Mouse (Mus musculus): Measurements from ENCODE around the gene Mrvi1.

The Mrvi1 gene

DNA sequence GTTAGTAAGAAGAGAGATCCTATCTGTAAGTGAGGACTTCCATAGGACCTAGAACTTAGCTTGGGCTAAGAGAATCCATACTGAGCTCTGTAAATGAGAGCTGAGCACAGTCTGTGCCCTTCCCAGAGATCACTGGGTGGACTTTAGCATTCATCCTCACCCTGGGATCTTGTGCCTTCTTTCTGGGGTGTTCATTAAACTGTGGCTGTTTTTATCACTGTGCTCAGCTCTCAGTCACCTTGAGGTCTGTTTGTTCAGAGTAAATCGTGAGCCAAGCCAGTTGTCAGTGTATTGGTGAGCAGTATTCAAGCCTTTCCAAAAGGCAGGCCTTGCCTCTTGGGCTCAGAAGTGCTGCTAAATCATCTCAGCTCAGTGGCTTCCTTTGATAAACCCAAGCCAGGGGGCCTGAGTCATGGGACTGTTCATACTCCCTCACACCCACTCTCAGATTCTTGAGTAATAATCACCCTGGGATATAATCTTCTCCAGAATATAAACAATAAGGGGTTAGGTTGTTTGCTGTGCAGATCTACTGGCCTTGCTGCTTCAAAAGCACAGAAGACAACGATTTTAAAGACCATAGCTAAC is 100.4 kb downstream of the Mrvi1 start:
- DNase-seq (ENCODE audit: low read depth, low spot score), result no peak

DNA sequence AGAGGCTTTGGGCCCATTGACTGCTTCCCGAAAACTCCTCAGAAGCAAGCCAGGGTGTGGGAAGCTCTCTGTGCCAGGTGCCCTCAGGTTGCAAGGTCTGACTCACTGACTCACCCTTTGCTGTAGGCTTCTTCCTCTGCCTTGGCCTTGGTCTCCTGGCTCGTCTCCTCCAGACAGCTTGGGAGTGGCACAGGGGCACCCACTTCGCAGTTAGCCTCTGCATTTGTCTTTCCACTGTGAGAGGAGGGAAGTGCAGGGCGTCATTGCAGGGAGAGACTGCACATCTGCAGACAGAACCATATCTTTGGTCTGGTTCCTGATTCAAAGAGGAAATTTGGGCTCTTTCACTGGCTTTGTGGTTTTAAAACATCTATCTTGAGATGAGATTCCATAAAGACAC is 104.2 kb downstream of the Mrvi1 start:
- DNase-seq (ENCODE audit: low read depth, low spot score), result no peak

- no peak for DNase-seq (ENCODE audit: low read depth, low spot score)
These were observed 105.3 kb downstream of the Mrvi1 start for GRCm38 (mm10) chr7:110876965-110877364.

DNA sequence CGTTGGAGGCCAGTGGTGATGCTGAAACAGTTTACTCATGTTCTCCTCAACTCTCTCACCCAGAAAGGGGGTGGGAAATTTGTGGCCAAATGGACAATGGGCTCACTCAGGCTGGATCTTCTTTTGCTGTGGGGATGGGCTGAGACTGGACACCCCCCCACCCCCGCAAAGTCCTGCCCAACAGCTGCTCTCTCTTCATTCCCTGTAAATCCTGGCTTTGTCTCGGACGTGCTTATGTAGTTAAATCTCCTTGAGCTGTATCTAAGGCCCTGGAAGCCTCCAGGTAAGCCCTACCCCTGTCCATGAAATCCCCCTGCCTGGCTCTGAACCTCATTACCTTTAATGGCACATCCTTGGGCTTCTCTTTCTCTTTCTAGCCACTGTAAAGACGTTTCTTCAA is 113.5 kb downstream of the Mrvi1 start:
- no peak for DNase-seq (ENCODE audit: low read depth, low spot score)

DNA sequence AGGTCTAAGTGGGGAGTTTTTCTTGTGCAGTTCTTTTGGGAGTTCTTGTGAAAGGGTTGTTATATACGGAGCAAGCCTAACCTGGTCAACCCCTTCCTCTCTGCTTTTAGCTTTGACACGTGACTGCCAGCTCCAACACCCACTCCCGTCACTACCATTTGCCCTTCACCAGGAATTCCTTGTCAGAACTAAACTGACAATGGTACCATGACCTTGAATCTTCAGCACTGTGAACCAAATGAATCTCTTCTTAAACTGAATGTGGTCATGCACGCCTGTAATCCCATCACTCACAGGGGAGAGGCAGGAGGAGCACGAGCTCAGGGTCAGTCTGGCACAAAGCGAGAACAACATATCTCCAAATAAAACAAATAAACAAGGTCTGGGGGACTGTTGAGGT is 115.1 kb downstream of the Mrvi1 start:
- no peak for DNase-seq (ENCODE audit: low read depth, low spot score)

DNA sequence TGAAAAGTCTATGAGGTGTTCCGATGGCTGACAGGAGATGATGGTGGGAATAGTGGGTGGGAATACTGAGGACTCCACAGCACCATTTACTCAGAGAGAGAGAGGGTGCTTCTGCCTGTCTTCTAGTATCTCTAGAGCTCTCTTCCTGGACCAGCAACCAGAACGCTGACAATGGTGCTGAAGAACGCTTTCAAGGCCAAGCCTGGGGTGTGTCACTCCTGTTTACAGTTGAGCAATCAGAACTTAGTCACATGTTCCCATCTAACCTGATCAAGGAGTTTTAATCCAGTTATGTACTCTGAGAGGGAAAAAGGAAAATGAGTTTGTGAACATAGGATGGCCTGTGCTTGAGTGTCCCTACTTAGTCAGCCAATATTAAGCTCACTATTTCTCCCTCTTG is 116.2 kb downstream of the Mrvi1 start:
- no peak for DNase-seq (ENCODE audit: low read depth, low spot score)

DNA sequence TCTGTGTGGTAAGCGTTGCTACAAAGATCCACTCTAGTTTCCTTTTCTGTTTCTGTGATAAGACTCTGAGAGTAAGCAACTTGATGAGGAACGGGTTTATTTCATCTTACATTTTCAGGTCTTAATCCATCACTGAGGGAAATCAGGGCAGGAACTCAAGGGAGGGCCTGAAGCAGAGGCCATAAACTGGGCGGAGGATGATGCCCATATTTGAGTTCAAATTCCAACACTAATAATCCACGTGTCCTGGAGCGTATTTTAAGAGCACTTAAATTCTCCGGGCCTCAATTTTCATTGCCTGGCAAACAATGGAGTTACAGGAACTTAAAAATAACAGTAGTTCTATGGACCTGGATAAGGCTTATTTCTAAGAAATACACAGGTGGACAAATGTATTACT is 116.7 kb downstream of the Mrvi1 start:
- DNase-seq (ENCODE audit: low read depth, low spot score), result no peak

GRCm38 (mm10) chr7:110865038-110865437 is 117.2 kb downstream of the Mrvi1 start:
- DNase-seq (ENCODE audit: low read depth, low spot score), result peak; percentile 39

- no peak for DNase-seq (ENCODE audit: low read depth, low spot score)
These were observed 119.4 kb downstream of the Mrvi1 start, which contains the start of gene Lyve1 for GRCm38 (mm10) chr7:110862751-110863289. Gene Lyve1, minus strand, starts transcription at chr7:110863239.

- no peak for DNase-seq (ENCODE audit: low read depth, low spot score)
These were observed 122.1 kb downstream of the Mrvi1 start for GRCm38 (mm10) chr7:110860129-110860528.

DNA sequence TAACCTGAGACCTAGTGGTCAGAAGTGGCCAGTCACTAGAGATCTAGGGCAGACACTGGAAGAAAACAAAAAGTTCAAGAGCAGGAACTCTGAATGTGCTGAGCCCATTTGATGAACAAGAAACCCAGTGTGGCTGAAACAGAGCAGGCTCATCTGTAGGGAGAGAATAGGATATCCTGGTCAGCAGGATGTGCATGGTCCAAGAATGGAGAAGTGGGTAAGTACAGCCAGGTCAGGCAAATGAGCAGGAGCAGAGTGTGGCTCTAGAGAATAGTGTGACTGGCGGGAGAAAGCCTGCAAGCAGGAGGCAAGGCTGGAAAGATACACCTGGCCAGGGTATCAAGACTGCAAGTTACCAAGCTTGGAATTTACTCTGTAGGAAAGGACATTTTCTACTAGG is 126.7 kb downstream of the Mrvi1 start:
- DNase-seq (ENCODE audit: low read depth, low spot score), result no peak

- no peak for DNase-seq (ENCODE audit: low read depth, low spot score)
These were observed 127.2 kb downstream of the Mrvi1 start for GRCm38 (mm10) chr7:110854927-110855546.

DNA sequence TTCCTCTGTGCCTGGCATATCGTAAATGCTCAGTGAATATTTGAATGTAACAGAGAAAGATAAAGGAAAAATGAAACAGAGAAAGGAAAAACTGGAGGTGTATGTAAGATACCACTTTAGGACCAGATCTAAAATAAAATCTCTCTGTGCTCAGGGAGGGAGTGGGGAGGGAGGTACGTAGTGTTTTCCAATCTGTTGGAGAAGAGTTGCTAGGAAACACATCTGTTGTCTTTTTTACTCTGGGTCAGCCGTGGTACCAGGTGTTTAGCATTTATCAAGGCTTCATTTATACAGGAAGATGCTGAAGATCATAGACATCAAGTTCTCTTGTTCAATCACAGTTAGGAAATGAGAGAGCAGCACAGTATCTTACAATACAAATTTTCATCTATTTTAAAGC is 127.7 kb downstream of the Mrvi1 start:
- no peak for DNase-seq (ENCODE audit: low read depth, low spot score)

GRCm38 (mm10) chr7:110853611-110854010 is 128.7 kb downstream of the Mrvi1 start:
- no peak for DNase-seq (ENCODE audit: low read depth, low spot score)

DNA sequence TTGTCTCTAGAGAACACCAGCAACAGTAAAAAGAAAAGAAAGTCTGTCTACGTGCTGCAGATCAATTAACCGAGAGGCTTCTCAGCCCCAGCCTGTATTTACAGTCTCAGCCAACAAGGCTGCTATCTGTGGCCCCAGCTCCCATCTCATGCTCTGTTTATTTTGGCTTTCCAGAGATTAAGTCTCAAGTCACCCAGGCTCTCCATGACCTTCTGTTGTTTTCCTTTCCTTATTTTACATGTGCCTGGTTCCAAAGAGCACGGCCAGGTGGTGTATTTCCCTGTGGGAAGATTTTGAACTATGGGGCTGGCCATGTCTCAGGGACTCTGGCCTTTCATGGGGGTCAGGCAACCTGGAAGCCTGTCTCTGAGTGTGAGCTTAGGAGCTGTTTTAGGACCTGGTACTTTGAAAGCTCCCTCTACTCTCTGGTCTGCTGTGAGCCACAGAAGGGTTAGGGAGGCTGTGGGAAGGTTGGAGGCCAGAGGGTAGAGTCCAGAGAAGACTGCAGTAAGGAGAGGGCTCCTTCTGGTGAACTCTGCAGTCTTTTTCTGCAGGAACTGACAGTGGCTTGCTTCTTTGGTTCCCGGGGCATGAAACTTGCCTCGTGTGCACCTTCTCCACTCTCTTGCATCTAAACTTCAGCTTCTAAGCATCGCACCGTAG is 130.6 kb downstream of the Mrvi1 start:
- DNase-seq (ENCODE audit: low read depth, low spot score), result no peak

GRCm38 (mm10) chr7:110848371-110848770 is 133.9 kb downstream of the Mrvi1 start:
- no peak for DNase-seq (ENCODE audit: low read depth, low spot score)

DNA sequence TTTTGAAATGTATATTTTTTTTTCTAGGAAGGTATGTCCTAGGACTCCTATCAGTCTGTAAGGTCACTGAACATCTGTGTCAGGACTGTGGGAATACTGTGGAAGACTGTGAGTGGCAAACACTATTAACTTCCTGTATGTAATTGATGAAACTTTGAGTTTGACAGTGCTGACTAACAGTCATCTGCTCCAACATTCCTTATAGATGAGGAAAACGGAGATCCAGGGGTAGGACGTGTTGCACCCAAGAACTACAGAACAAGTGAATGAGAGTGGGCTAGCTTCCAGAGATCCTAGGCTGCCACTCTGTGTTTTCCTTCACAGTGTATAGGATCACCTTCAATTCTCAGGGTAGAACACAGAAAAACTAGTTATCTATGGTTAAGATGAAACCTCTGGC is 134.9 kb downstream of the Mrvi1 start:
- no peak for DNase-seq (ENCODE audit: low read depth, low spot score)

- peak; percentile 94 for DNase-seq (ENCODE audit: low read depth, low spot score)
These were observed 138.1 kb downstream of the Mrvi1 start, which contains the start of gene Rnf141 for GRCm38 (mm10) chr7:110843916-110844874. Gene Rnf141, minus strand, starts transcription at chr7:110844457.

DNA sequence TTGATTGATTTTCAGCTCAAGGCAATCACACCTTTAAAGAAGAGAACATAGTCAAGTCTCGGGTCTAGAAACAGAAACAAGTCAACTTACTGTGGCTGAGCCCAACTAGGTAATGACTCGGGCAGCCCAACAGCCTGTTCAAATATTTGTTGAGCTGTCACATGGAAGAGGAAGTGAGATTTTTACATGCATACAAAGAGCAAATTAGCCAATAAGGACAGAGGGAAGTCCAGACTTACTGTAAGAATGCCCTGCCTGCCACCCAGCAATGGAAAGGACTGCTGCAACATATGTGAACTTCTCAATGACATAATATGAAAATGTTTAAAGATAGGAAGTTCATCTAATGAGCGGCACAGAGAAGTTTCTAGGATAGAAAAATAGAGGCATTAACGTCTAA is 141.9 kb downstream of the Mrvi1 start:
- no peak for DNase-seq (ENCODE audit: low read depth, low spot score)

GRCm38 (mm10) chr7:110834522-110834921 is 147.7 kb downstream of the Mrvi1 start:
- no peak for DNase-seq (ENCODE audit: low read depth, low spot score)

- DNase-seq (ENCODE audit: low read depth, low spot score), result no peak
These were observed 148.2 kb downstream of the Mrvi1 start for GRCm38 (mm10) chr7:110834018-110834417.

DNA sequence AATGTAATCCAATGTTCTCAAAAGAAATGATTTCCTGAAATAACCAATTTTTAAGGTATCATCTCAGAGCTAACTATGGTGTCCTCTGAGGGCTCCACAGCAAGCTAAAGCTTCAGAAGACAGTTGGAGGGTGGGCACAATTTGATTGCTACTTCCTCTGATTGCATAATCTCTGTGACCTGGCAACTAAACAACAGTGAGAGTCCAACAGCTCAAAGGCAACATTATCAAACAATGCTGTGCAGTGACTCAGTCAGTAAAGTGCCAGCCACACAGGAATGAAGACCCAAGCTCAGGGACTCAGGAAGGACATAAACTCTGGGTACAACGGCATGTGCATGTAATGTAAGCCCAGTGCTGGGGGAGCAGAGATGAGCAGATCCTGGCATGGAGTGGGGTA is 149.2 kb downstream of the Mrvi1 start:
- DNase-seq (ENCODE audit: low read depth, low spot score), result no peak
